Mouse (Mus musculus): ENCODE data around the gene Enpp1. TPM values are rescaled to one million over a fixed set of nuclear protein-coding genes. Genes with fewer than 3 reads are reported as not detected.

Enpp1 gene
- polyA plus RNA-seq, 1 experiment from 2014 or later = 2.1 TPM

DNA sequence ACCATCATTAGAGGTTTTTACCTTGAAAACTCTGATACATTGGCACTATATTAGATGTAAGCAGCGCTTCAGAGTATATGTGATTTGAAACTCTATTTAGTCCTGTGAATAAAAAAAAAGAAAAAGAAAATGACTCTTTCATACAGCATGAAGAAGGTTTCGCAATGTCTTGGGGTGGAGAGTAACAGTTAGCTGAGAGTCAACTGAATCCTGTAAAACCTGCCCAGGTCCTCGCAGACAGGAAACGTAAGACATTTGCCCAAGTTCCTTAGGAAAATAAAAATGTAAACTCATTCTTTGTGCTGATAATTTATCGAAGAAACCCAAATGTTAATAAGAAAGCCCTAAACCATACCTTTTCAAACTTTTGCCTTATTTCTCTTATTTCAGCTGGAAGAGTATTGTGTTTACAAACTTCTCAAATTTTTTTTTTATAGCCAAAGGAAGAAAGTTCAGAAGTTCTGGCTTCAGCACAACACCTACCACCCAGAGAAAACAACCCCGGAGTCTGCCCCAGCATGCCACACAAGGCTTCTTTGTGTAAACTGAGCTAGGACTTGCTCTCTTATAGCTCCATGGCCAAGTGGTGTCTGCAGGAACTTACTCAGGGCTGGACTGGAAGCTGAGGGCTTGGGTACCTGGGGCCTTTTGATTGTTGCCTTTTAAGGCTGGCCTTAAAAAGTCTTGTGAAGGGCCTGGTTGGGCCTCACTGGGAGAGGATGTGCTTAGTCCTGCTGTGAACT lies 63.8 kb downstream of the Enpp1 start:
- H3K36me3 ChIP-seq = no peaks in the 10 kb centered on the region
- no peak overlapping the region for H3K27ac ChIP-seq
- H3K9me3 ChIP-seq (replicated peaks) = no peaks in the 10 kb centered on the region
- H3K4me3 ChIP-seq = no peak overlapping the region
- no peaks in the 10 kb centered on the region for H3K4me1 ChIP-seq
- H3K27me3 ChIP-seq (replicated peaks) = no peaks in the 10 kb centered on the region
- WGBS (ENCODE audit: insufficient replicate concordance) = 71% methylated on average over 6 of the region's 6 CpGs
- no peak overlapping the region for H3K9ac ChIP-seq
- H3K4me2 ChIP-seq = no peak overlapping the region
- no peak for ATAC-seq

DNA sequence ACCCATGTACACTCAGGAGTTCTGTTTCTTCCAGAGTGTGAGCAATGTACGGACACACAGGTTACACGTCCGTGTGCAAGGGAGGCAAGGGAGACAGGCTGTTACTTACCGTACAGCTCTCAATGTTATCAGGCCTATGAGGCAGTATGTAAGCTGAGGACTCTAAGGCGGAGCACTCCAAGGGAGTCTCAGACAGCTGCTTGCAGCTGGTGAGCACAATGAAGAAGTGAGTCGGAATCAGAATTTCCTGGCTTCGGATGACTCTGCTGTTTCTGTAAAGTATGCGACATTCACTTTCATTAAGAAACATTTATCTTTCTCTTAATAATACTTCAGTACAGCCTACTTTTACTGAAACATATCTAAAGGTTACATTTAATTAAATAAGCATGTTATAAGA lies 66.8 kb downstream of the Enpp1 start:
- H3K9me3 ChIP-seq (replicated peaks) = no peaks in the 10 kb centered on the region

DNA sequence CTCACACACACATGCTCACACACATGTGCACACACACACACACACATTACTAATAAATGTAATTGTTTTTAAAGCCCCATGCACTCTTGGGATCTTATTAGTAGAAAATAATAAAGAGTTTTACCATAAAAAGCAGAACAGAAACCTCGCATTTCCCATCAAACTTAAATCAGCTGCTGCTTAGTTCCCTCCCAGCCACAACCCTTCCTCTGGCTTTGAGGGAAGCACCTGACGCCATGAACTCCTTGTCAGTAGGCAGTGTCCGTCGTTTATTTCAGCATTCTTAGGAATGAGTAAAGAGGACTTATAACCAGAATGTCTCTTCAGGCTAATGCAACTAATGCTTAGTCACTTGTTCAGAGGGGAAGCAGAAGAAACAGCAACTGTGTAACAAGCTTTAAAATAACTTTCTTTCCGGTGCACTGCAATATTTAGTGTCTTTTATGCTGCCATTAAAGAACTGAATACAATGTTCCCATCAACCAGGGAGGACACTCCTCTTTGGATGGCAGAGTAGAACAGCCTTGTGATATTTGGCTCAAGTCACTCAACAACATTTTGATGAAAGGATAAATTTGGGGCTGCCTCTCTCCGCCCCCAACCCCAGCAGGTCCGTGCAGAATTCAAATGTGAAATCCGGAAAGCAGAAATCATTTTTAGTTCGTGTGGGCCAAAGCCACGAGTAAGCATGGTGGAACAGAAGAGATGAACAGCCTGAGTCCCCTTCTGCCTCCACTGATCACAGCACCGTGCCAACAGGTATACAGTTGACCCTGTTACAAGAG lies 69.0 kb downstream of the Enpp1 start:
- no peak overlapping the region for H3K9ac ChIP-seq
- H3K27ac ChIP-seq = no peak overlapping the region
- H3K9me3 ChIP-seq (replicated peaks) = no peaks in the 10 kb centered on the region
- H3K27me3 ChIP-seq (replicated peaks) = no peaks in the 10 kb centered on the region
- H3K4me3 ChIP-seq = no peak overlapping the region
- H3K4me2 ChIP-seq = no peak overlapping the region
- 64% methylated on average over 11 of the region's 11 CpGs for WGBS (ENCODE audit: insufficient replicate concordance)
- no peak for ATAC-seq
- no peaks in the 10 kb centered on the region for H3K36me3 ChIP-seq
- peaks cover 13% of the 10 kb centered on the region; the same call in 1 of the 2 replicates for H3K4me1 ChIP-seq

More for the DNA sequence above, 66.8 kb downstream of the Enpp1 start:
- no peak overlapping the region for H3K4me3 ChIP-seq
- 72% methylated on average over 8 of the region's 8 CpGs for WGBS (ENCODE audit: insufficient replicate concordance)
- no peaks in the 10 kb centered on the region for H3K36me3 ChIP-seq
- no peak overlapping the region for H3K27ac ChIP-seq
- no peak for ATAC-seq
- no peak overlapping the region for H3K9ac ChIP-seq
- no peaks in the 10 kb centered on the region for H3K27me3 ChIP-seq (replicated peaks)
- no peak overlapping the region for H3K4me2 ChIP-seq
- H3K4me1 ChIP-seq = no peaks in the 10 kb centered on the region; the same call in 1 of the 2 replicates

DNA sequence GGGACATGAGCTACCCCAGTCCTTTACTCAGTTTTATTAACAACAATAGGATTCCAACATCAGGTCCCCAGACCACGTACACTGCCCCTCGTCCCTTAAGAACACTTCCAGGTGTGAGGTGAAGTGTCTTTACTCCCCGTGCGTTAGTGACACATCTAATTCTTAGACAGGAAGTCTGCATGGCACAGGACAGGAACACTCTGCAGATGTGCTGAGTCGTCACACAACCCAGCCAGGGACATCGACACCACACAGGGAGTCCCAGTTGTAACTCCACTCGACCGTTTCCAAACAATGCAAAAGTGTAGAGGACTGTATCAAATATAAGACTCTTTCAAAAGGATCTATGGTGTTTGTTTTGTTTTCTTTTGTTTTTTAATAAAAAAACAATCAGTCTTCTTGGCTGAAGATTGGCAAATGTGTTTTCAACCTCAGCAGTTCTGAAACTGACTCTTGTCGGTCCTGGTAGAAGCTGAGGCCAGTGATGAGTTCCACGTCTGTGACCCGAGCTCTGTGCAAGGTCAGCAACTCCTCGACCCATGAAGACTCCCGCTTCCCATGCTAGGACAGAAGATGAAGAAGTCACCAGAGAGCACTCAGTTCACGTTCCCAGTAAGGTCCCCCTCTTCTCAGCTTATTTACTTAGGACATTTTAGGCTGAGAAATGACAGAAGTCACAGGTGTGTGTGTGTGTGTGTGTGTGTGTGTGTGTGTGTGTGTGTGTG lies 70.4 kb downstream of the Enpp1 start:
- Histone ChIP-seq H3K9ac (no peak overlapping the region), H3K27me3 (replicated peaks) (no peaks in the 10 kb centered on the region), H3K4me1 (peaks cover 18% of the 10 kb centered on the region; the same call in 1 of the 2 replicates), H3K4me3 (no peak overlapping the region), H3K36me3 (no peaks in the 10 kb centered on the region), H3K4me2 (no peak overlapping the region), H3K9me3 (replicated peaks) (no peaks in the 10 kb centered on the region), H3K27ac (no peak overlapping the region)
- 49% methylated on average over 14 of the region's 14 CpGs for WGBS (ENCODE audit: insufficient replicate concordance)
- ATAC-seq = no peak

DNA sequence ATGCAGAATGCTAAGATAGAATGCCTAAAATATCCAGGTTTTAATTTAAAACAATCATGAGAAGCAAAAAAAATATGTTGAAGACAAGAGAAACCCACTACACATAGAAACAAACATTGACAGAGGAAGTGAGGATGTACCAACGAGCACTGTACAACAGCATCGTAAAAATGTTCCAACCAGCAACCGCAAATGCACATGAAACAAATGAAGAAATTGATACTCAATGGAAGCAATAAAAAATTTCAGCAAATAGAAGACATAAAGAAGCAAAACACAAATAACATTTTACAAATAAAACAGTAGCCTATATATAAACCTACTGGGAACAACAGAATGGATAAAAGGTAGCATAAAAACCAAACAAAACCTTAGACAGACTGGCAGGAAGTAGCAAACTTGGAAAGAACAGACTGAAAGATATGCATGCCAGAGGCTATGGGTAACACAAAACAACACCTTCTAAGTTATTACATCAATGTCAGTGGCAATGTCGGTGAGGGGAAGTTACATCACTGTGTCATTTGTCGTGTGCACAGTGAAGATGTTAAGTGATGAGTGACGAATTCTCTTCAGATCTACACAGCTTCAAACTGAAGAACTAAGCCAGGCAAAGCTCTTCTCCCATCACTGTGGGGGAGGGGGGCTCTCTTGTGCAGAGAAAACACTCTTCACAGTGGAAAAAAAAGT lies 71.6 kb downstream of the Enpp1 start:
- H3K27ac ChIP-seq = no peak overlapping the region
- ATAC-seq = no peak
- no peak overlapping the region for H3K4me3 ChIP-seq
- WGBS (ENCODE audit: insufficient replicate concordance) = 66% methylated on average over 6 of the region's 6 CpGs
- H3K9ac ChIP-seq = no peak overlapping the region
- peaks cover 28% of the 10 kb centered on the region for H3K4me1 ChIP-seq
- H3K4me2 ChIP-seq = no peak overlapping the region
- H3K9me3 ChIP-seq (replicated peaks) = no peaks in the 10 kb centered on the region
- H3K36me3 ChIP-seq = no peaks in the 10 kb centered on the region
- H3K27me3 ChIP-seq (replicated peaks) = no peaks in the 10 kb centered on the region

DNA sequence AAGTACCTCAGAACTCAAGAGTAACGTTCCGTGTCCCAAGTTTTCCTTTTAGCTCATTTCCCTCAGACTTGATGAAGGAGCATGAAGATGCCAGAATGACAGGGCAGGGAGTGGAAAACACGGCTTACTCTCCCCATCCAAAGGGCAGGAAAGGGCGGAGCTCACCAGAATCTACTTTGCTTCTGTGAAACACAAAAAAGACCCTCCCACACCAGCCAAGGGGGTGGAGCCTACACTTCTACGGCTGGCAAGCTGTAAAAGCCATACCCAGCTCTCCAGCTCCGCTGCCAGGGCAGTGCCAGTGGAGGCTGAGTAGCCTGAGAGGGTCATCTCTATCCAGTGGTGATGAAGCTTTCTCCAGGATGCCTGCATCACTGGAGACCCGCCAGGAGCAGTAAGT lies 72.4 kb downstream of the Enpp1 start:
- no peaks in the 10 kb centered on the region for H3K27me3 ChIP-seq (replicated peaks)
- no peak for ATAC-seq
- no peaks in the 10 kb centered on the region for H3K9me3 ChIP-seq (replicated peaks)
- no peak overlapping the region for H3K4me2 ChIP-seq
- no peaks in the 10 kb centered on the region for H3K36me3 ChIP-seq
- no peak overlapping the region for H3K9ac ChIP-seq
- H3K4me1 ChIP-seq = peaks cover 35% of the 10 kb centered on the region
- H3K27ac ChIP-seq = no peak overlapping the region
- no peak overlapping the region for H3K4me3 ChIP-seq
- 54% methylated on average over 7 of the region's 7 CpGs for WGBS (ENCODE audit: insufficient replicate concordance)

DNA sequence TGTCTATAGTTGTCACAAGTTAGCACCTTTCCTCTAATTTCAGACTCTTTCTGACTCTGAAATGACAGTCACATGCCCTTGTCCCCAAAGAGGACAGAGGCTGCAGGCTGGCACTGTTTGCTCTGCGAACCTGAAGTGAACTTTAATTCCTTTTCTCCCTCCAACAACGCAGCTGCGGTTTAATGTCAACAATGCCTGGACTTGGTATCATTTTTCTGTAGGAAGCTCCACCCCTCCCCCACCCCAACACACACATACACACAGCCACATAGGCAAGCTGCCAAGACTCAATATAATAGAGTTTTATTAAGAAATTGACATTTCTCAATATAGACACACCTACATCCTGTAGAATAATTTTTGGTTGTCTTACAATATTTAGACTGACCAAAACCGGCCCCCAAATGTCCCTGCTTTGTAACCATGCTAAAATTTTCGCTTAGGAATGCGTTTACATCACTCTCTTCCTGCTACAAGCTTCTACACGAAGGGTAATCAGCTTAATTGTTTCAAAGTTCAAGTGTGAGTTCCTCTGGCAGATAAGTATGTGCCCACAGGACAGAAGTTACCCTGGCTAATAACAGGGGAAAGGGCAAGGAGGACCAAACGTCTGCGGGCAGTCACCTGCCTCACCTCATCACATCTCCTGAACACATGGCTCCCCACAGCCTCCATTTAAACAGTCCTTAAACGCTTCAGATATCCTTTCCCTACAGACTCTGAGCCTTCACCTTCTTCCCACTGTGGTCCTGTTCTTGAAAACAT lies 73.5 kb downstream of the Enpp1 start:
- no peak for ATAC-seq
- H3K27ac ChIP-seq = no peak overlapping the region
- no peaks in the 10 kb centered on the region for H3K27me3 ChIP-seq (replicated peaks)
- H3K4me2 ChIP-seq = no peak overlapping the region
- WGBS (ENCODE audit: insufficient replicate concordance) = 51% methylated on average over 10 of the region's 10 CpGs
- no peak overlapping the region for H3K4me3 ChIP-seq
- peaks cover 41% of the 10 kb centered on the region for H3K4me1 ChIP-seq
- H3K9me3 ChIP-seq (replicated peaks) = no peaks in the 10 kb centered on the region
- no peaks in the 10 kb centered on the region for H3K36me3 ChIP-seq
- H3K9ac ChIP-seq = no peak overlapping the region

- 74% methylated on average over 2 of the region's 2 CpGs for WGBS (ENCODE audit: insufficient replicate concordance)
- Histone ChIP-seq H3K4me1 (peaks cover 41% of the 10 kb centered on the region), H3K9ac (no peak overlapping the region), H3K27ac (0 out of 2 replicates have a peak overlapping the region, but pooled peaks have one; percentile 33), H3K36me3 (no peaks in the 10 kb centered on the region), H3K4me2 (no peak overlapping the region), H3K9me3 (replicated peaks) (no peaks in the 10 kb centered on the region), H3K27me3 (replicated peaks) (no peaks in the 10 kb centered on the region), H3K4me3 (no peak overlapping the region)
- no peak for ATAC-seq
Measured at GRCm38 (mm10) chr10:24636986-24637385, 75.0 kb downstream of the Enpp1 start.

- ATAC-seq = no peak
Measured at GRCm38 (mm10) chr10:24635884-24636283, 76.1 kb downstream of the Enpp1 start.

DNA sequence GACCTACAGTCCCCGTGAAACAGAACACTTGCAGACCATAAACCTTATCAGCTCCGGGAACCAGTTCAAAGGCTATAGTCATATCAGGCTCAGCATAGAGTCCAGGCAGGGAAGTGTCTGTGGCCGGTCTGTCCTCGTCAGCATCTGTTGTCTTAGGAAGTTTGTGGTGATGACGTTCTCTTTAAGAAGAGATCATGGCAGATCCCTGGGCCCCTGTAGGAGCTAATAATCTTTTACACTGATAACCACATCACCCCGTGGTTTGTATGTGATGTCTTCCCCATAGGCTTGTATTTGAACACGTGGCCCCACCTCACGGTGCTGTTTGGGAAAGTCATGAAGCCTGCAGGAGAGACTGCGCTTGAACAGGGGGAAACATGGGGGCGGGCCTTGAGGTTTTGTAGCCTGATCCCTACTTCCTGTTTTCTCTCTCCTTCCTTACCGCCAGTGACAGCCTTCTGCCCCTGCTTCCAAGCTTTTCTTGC lies 76.6 kb downstream of the Enpp1 start:
- peaks cover 41% of the 10 kb centered on the region for H3K4me1 ChIP-seq
- no peak overlapping the region for H3K4me3 ChIP-seq
- peak overlapping the region; percentile 48; the same call in 1 of the 2 replicates for H3K27ac ChIP-seq
- ATAC-seq = peak; percentile 50; the same call in 1 of the 2 replicates
- WGBS (ENCODE audit: insufficient replicate concordance) = 9% methylated on average over 11 of the region's 11 CpGs
- no peaks in the 10 kb centered on the region for H3K27me3 ChIP-seq (replicated peaks)
- no peaks in the 10 kb centered on the region for H3K9me3 ChIP-seq (replicated peaks)
- no peaks in the 10 kb centered on the region for H3K36me3 ChIP-seq
- H3K9ac ChIP-seq = no peak overlapping the region
- H3K4me2 ChIP-seq = peak overlapping the region; percentile 44

More at GRCm38 (mm10) chr10:24635884-24636283, 76.1 kb downstream of the Enpp1 start:
- Histone ChIP-seq H3K4me2 (peak overlapping the region; percentile 44), H3K27ac (peak overlapping the region; percentile 48; the same call in 1 of the 2 replicates), H3K4me1 (peaks cover 41% of the 10 kb centered on the region), H3K27me3 (replicated peaks) (no peaks in the 10 kb centered on the region), H3K4me3 (no peak overlapping the region), H3K9me3 (replicated peaks) (no peaks in the 10 kb centered on the region), H3K36me3 (no peaks in the 10 kb centered on the region), H3K9ac (no peak overlapping the region)
- WGBS (ENCODE audit: insufficient replicate concordance) = 34% methylated on average over 10 of the region's 10 CpGs

- no peaks in the 10 kb centered on the region for H3K36me3 ChIP-seq
- WGBS (ENCODE audit: insufficient replicate concordance) = 61% methylated on average over 9 of the region's 9 CpGs
- no peak for ATAC-seq
- no peak overlapping the region for H3K4me2 ChIP-seq
- H3K27ac ChIP-seq = no peak overlapping the region
- H3K9ac ChIP-seq = no peak overlapping the region
- H3K4me3 ChIP-seq = no peak overlapping the region
- no peaks in the 10 kb centered on the region for H3K27me3 ChIP-seq (replicated peaks)
- no peaks in the 10 kb centered on the region for H3K9me3 ChIP-seq (replicated peaks)
- peaks cover 39% of the 10 kb centered on the region for H3K4me1 ChIP-seq
Measured at GRCm38 (mm10) chr10:24634288-24634687, 77.7 kb downstream of the Enpp1 start.

Measured in liver, embryonic 12.5 days (tissue).